Comparison of ENCODE assay signal across 10 mouse cellular contexts in the genomic region with DNA sequence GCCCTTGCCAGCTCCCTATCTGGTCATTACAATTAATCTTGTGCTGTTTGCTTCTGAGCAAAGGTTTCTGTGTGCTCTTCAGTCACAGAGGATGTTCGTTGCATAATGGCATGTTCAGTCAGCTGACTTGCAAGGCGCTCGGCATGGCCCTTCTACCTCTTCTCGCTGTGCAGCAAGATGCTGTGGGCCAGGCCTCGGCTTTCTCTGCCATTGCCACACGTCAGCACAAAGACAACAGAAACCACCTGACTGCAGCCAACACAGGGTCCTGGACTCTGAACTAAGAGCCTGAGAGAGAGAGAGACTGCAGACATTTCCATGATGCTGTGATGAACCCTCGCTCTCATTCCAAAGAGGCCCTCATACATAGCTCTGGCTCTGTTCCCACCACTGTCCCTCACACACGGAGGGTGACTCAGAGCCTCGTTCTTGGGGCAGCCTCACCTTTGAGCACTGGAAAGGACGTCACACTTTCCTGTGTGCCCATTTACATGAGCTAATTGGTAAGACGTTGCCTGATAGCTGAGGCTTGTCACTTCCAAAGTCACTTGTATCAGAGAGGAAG.
DNase-seq lines count a peak whose midpoint lies in the region; ATAC-seq lines count a peak whose summit lies in the region.
"Had no signal": no experiment of that assay in that cellular context is flagged by ENCODE, and none has a peak within 500 bp of the region (broad histone marks: within the 10 kb centered on the region; RNA-seq: fewer than 3 reads in every experiment).

No protein-coding gene starts in this region.

- H3K4me2 ChIP-seq in forebrain, embryonic 13.5 days, result no peak overlapping the region
- H3K4me2 ChIP-seq in forebrain, embryonic 16.5 days (ENCODE audit: low read length), result no peak overlapping the region
- H3K4me2 ChIP-seq in midbrain, embryonic 15.5 days, result no peak overlapping the region
- H3K4me2 ChIP-seq in forebrain, embryonic 15.5 days (replicated peaks), result no peak overlapping the region

- ATAC-seq in forebrain, embryonic 13.5 days, result no peak
- no peak for ATAC-seq in forebrain, embryonic 16.5 days
- no peak; the same call in 1 of the 2 replicates for ATAC-seq in midbrain, embryonic 15.5 days (replicated peaks)
- no peak for ATAC-seq in forebrain, embryonic 15.5 days (replicated peaks)

- intact Hi-C loops in gastrocnemius, postnatal 36 days (cut with DNase I), result no loop called here

- no peaks in the 10 kb centered on the region for H3K27me3 ChIP-seq in forebrain, embryonic 13.5 days
- no peaks in the 10 kb centered on the region for H3K27me3 ChIP-seq in forebrain, embryonic 16.5 days (replicated peaks; ENCODE audit: control insufficient read depth, insufficient read depth, low read length)
- peaks cover 42% of the 10 kb centered on the region for H3K27me3 ChIP-seq in midbrain, embryonic 10.5 days (ENCODE audit: low read depth, poor library complexity, severe bottlenecking)
- H3K27me3 ChIP-seq in midbrain, embryonic 15.5 days (replicated peaks), result 0 out of 2 replicates have a peak, but pooled peaks cover 5% of the 10 kb centered on the region
- H3K27me3 ChIP-seq in forebrain, embryonic 15.5 days, result no peaks in the 10 kb centered on the region
- H3K27me3 ChIP-seq: CH12.LX had no signal

- H3K9ac ChIP-seq in forebrain, embryonic 13.5 days, result no peak overlapping the region
- no peak overlapping the region for H3K9ac ChIP-seq in forebrain, embryonic 16.5 days (replicated peaks; ENCODE audit: low read depth, low read length)
- H3K9ac ChIP-seq in midbrain, embryonic 15.5 days, result no peak overlapping the region
- H3K9ac ChIP-seq in forebrain, embryonic 15.5 days (replicated peaks), result no peak overlapping the region

- H3K9me3 ChIP-seq in forebrain, embryonic 13.5 days (replicated peaks), result no peaks in the 10 kb centered on the region
- H3K9me3 ChIP-seq in forebrain, embryonic 16.5 days (ENCODE audit: control insufficient read depth, low read length), result no peaks in the 10 kb centered on the region
- H3K9me3 ChIP-seq in midbrain, embryonic 10.5 days (replicated peaks), result no peaks in the 10 kb centered on the region
- H3K9me3 ChIP-seq in midbrain, embryonic 15.5 days, result no peaks in the 10 kb centered on the region
- H3K9me3 ChIP-seq in forebrain, embryonic 15.5 days, result no peaks in the 10 kb centered on the region

- WGBS in forebrain, embryonic 13.5 days, result 64% methylated on average over 11 of the region's 11 CpGs
- 63% methylated on average over 11 of the region's 11 CpGs for WGBS in forebrain, embryonic 16.5 days
- WGBS in midbrain, embryonic 10.5 days, result 82% methylated on average over 11 of the region's 11 CpGs
- WGBS in midbrain, embryonic 15.5 days, result 71% methylated on average over 11 of the region's 11 CpGs
- WGBS in forebrain, embryonic 15.5 days, result 58% methylated on average over 11 of the region's 11 CpGs

- DNase-seq in midbrain, embryonic 10.5 days (ENCODE audit: low spot score), result no peak
- peak; percentile 44 for DNase-seq in yolk sac, embryonic 10.5 days (ENCODE audit: low spot score)
- no peak for DNase-seq in spleen, adult 12 weeks (ENCODE audit: low spot score)
- no peak for DNase-seq in gastrocnemius, postnatal 36 days
- DNase-seq: right cerebral cortex, postnatal 14 days had no signal

- H3K4me3 ChIP-seq in forebrain, embryonic 13.5 days, result no peak overlapping the region
- no peak overlapping the region for H3K4me3 ChIP-seq in forebrain, embryonic 16.5 days (replicated peaks; ENCODE audit: low read length)
- H3K4me3 ChIP-seq in midbrain, embryonic 10.5 days, result no peak overlapping the region
- no peak overlapping the region for H3K4me3 ChIP-seq in midbrain, embryonic 15.5 days
- no peak overlapping the region for H3K4me3 ChIP-seq in forebrain, embryonic 15.5 days

- no peaks in the 10 kb centered on the region for H3K36me3 ChIP-seq in forebrain, embryonic 13.5 days (ENCODE audit: poor library complexity, severe bottlenecking)
- no peaks in the 10 kb centered on the region for H3K36me3 ChIP-seq in forebrain, embryonic 16.5 days (ENCODE audit: control insufficient read depth, insufficient read depth)
- H3K36me3 ChIP-seq in midbrain, embryonic 10.5 days, result peaks cover 12% of the 10 kb centered on the region; the same call in 1 of the 2 replicates
- H3K36me3 ChIP-seq in midbrain, embryonic 15.5 days (replicated peaks), result no peaks in the 10 kb centered on the region
- no peaks in the 10 kb centered on the region for H3K36me3 ChIP-seq in forebrain, embryonic 15.5 days

- peak overlapping the region; percentile 51 for H3K27ac ChIP-seq in forebrain, embryonic 13.5 days
- no peak overlapping the region for H3K27ac ChIP-seq in forebrain, embryonic 16.5 days (ENCODE audit: low read length)
- H3K27ac ChIP-seq in midbrain, embryonic 10.5 days (replicated peaks), result peak overlapping the region; percentile 46; the same call in 1 of the 2 replicates
- H3K27ac ChIP-seq in midbrain, embryonic 15.5 days, result no peak overlapping the region
- H3K27ac ChIP-seq in forebrain, embryonic 15.5 days (replicated peaks), result peak overlapping the region; percentile 42

- peaks cover 20% of the 10 kb centered on the region for H3K4me1 ChIP-seq in forebrain, embryonic 13.5 days
- H3K4me1 ChIP-seq in forebrain, embryonic 16.5 days (replicated peaks; ENCODE audit: control insufficient read depth, insufficient read depth, low read length), result peaks cover 5% of the 10 kb centered on the region
- peaks cover 43% of the 10 kb centered on the region for H3K4me1 ChIP-seq in midbrain, embryonic 10.5 days
- peaks cover 4% of the 10 kb centered on the region; the same call in 1 of the 2 replicates for H3K4me1 ChIP-seq in midbrain, embryonic 15.5 days
- peaks cover 9% of the 10 kb centered on the region for H3K4me1 ChIP-seq in forebrain, embryonic 15.5 days

Comparison
In these comparisons a context has a peak if more than half of its experiments do, and no peak if none do; other contexts are left out.
1. H3K27ac ChIP-seq: peak in forebrain, embryonic 13.5 days (single experiment), midbrain, embryonic 10.5 days (single experiment) and forebrain, embryonic 15.5 days (single experiment); none in forebrain, embryonic 16.5 days (single experiment) and midbrain, embryonic 15.5 days (single experiment).